Mouse (Mus musculus): ENCODE data around the gene Arhgap10. TPM values are rescaled to one million over a fixed set of nuclear protein-coding genes. Genes with fewer than 3 reads are reported as not detected.
A peak's percentile ranks its signal among the peaks of the same experiment; 100 is the strongest.

Arhgap10 gene
- total RNA-seq, 2 experiments from 2014 or later = 40.4 to 44.0 TPM

GRCm38 (mm10) chr8:77294599-77294998 is 223.2 kb downstream of the Arhgap10 start:
- DNase-seq (ENCODE audit: low spot score in 2 of 2) = peak in 1 of 2 experiments; percentile 24

GRCm38 (mm10) chr8:77292649-77293048 is 225.1 kb downstream of the Arhgap10 start:
- peak; percentile 38 to 52 for DNase-seq (ENCODE audit: low spot score in 2 of 2)

GRCm38 (mm10) chr8:77292120-77292519 is 225.6 kb downstream of the Arhgap10 start:
- no peak for DNase-seq (ENCODE audit: low spot score in 2 of 2)

- DNase-seq (ENCODE audit: low spot score in 2 of 2) = no peak
Observed at GRCm38 (mm10) chr8:77288492-77288891, 229.3 kb downstream of the Arhgap10 start.

GRCm38 (mm10) chr8:77288065-77288464 is 229.7 kb downstream of the Arhgap10 start:
- no peak for DNase-seq (ENCODE audit: low spot score in 2 of 2)

- DNase-seq (ENCODE audit: low spot score in 2 of 2) = no peak
Observed at GRCm38 (mm10) chr8:77284473-77284872, 233.3 kb downstream of the Arhgap10 start.

DNA sequence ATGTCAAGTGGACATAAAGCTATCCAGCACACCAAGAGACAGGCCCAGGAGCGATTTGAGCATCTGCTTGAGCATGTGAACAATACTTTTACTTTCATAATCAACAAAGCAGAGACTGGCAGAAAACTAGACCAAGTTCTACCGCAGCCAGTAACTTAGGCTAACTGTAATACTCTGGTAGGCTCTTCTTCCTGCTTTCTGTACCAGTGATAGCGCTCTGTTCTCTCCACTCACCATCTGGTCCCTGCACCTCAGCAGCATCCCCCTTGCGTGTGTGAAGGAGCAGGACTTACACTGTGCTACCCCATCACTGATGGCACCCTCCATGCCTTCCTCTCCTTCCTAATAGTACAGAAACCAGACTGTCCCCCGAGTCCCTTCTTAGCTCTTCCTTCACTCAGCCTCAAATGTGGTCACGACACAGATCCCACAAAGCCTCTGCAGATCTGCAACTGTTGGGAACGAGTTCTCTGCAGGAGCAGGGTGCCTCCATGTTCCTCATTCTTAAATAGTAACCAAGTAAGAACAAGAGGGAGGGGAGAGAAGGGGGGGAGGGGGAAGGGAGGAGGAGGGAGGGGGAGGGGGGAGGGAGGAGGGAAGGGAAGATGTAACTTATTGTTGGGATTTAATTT is 235.0 kb downstream of the Arhgap10 start:
- DNase-seq (ENCODE audit: low spot score in 2 of 2) = no peak

- DNase-seq (ENCODE audit: low spot score in 2 of 2) = no peak
Observed at GRCm38 (mm10) chr8:77279977-77280376, 237.8 kb downstream of the Arhgap10 start.

DNA sequence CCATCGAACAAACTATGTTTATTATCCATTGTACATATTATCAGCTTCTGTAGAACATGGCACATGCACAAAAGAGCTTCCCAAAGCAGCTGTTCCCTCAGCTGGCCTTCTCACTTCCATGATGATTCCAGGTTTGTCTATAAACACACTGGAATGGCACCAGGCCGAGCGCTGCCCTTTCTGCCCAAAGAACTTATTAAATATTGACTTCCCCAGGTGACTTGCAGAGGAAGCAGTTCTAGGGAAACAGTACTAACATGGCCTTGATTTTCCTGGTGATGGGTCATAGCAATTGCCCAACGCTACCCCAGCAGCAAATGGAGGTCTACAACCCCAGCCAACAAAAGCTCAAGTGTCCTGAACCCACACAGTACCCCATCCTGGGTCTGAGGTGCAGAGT is 239.5 kb downstream of the Arhgap10 start:
- DNase-seq (ENCODE audit: low spot score in 2 of 2) = no peak

- no peak for DNase-seq (ENCODE audit: low spot score in 2 of 2)
Observed at GRCm38 (mm10) chr8:77276827-77277226, 240.9 kb downstream of the Arhgap10 start.

GRCm38 (mm10) chr8:77275571-77275970 is 242.2 kb downstream of the Arhgap10 start:
- no peak for DNase-seq (ENCODE audit: low spot score in 2 of 2)

DNA sequence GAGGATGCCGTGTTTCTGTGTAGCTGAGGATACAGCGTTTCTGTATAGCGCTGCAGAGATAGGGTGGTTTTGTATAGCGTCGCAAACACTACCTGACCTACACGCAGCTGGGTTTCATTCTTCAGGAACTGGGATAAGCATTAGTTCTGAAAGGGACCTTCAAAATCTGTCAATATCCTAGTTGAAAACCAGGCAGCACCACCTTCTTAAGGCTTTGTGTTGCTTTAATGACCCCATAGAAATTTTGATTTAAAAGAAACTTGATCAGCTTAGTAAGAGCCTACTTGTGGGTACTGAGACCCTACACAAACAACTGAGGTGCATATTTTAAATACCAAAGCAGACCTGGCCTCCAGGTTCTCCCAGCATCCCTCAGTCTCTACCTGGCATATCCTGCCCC is 245.6 kb downstream of the Arhgap10 start:
- DNase-seq (ENCODE audit: low spot score in 2 of 2) = no peak

DNA sequence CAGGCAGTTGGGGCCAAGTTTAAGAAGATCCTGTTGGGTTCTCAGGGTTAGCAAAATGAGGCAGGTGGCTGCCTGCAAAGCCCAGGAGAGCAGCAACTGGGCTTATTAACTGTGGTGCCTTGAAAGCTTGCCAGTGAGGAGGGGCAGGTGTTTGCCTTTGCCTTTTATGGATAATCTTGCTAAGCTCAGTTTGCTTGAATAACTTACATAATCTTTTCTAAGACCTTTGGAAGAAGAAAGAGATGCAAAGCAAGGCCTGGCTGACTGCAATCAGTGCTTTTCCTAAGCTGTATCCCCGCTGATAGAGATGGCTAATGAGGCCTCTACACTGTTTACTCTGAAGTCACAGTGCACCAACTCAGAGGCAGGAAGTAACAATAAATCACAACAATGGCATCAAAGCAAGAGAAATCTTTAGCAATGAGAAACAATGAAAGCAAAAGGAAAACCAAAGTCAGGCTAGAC is 249.8 kb downstream of the Arhgap10 start:
- no peak for DNase-seq (ENCODE audit: low spot score in 2 of 2)

- DNase-seq (ENCODE audit: low spot score in 2 of 2) = no peak
Observed at GRCm38 (mm10) chr8:77262216-77263009, 255.3 kb downstream of the Arhgap10 start.

DNA sequence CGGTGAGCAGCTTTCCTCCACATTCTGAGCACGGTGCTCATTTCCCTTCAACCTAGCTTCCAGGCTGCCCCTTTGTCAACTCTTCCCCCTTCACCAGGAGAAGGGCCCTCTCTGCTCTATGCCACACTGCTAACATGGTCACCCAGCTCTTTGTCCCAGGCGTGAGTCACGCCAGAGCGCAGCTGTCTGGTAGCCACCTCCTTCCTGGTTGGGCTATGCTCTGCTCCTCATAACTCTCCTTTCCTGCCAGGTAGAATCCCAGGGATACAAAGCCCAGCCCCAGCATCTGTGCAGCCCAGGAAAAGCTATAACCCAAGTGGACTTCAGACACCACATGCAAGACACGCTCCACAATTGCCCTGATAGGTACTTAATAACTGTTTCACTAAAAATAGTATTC is 256.5 kb downstream of the Arhgap10 start:
- DNase-seq (ENCODE audit: low spot score in 2 of 2) = no peak

DNA sequence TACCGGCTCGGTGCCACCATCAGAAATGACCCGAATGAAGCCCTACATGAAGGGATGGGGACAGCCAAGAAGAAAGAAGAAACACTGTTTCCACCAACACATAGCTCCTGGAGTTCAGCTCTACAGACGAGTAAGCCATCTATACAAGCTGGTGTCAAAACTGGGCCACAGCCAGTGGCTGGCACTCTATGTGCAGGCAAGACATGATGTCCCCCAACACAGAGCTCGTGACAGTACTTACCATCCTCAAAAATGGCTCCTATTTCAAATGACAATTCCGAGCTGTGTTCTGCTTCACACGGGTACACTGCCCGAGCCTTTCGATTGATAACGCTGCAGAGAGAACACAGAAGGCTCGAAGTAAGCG is 260.7 kb downstream of the Arhgap10 start:
- DNase-seq (ENCODE audit: low spot score in 2 of 2) = no peak

GRCm38 (mm10) chr8:77256450-77257084 is 261.2 kb downstream of the Arhgap10 start:
- peak; percentile 54 to 70 for DNase-seq (ENCODE audit: low spot score in 2 of 2)

DNA sequence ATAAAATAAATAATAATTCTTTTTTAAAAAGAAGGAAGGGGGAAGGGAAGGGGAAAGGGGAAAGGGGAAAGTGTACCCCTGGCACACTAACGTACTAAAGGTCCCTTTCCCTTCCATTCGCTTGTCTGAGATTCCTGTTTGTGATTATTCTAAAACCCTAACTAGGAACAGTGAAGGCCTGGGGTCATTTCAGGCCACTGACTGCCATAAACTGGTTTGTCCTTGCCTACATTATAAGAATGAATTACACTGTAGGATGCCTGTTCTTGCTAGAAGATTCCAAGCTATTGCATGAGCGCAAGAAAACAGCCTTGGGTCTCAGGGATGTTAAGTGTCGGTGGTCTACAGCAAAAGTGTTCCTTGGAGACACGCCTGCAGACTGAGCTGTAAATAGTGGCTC is 263.3 kb downstream of the Arhgap10 start:
- DNase-seq (ENCODE audit: low spot score in 2 of 2) = no peak

GRCm38 (mm10) chr8:77251134-77251533 is 266.6 kb downstream of the Arhgap10 start:
- no peak for DNase-seq (ENCODE audit: low spot score in 2 of 2)

DNA sequence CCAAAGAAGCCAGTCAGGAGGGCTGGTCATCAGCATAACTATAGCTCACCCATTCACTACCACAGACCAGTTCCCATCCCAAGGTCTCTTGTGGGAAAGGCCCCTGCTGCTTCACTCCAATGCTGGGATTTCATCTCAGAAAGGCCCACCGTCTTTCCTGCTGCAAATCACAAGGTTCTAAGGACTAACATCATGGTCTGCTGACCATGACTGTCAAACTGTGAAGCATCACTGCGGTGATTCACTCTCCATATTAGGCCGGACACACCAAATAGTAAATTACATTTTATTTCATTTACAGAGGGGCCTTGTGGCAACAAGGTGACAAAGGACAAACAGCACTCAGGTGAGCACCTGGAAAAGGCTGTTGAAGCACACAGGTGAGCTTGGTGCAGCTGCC is 267.7 kb downstream of the Arhgap10 start:
- DNase-seq (ENCODE audit: low spot score in 2 of 2) = no peak

- DNase-seq (ENCODE audit: low spot score in 2 of 2) = no peak
Observed at GRCm38 (mm10) chr8:77241381-77241780, 276.4 kb downstream of the Arhgap10 start.

GRCm38 (mm10) chr8:77239462-77239861 is 278.3 kb downstream of the Arhgap10 start:
- DNase-seq (ENCODE audit: low spot score in 2 of 2) = no peak

Measured in left cerebral cortex, adult 18-20 months (tissue).